Mouse (Mus musculus): Measurements from ENCODE around the gene Camk1d. TPM values are rescaled to one million over a fixed set of nuclear protein-coding genes. Genes with fewer than 3 reads are reported as not detected.

The Camk1d gene
- polyA plus RNA-seq, 1 experiment = 1.6 TPM

DNA sequence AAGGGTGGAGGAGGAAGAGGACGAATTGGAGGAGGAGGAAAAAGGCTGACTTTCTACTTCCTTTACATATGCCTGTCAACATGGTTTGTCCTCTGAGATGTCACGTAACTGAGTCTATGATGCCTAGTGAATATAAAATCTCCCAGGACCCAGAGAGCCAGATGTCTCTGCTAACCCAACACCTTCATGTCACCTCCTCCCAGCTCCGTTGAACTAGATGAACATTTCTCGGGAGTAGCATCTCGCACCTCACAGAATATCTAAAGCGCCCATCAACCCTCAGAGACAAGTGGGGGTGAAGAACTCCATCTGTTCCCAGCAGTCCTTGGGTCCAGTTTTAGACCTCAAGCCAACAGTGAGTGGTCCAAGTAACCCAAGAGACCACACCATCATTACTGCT is 204.3 kb downstream of the Camk1d start:
- Histone ChIP-seq H3K27me3 (ENCODE audit: control insufficient read depth, insufficient read depth, insufficient read length) (no peaks in the 10 kb centered on the region), H3K36me3 (ENCODE audit: control insufficient read depth, insufficient read depth) (no peaks in the 10 kb centered on the region), H3K79me3 (ENCODE audit: low read depth) (no peaks in the 10 kb centered on the region), H3K4me3 (ENCODE audit: insufficient read depth, poor library complexity, severe bottlenecking) (no peak overlapping the region), H3ac (ENCODE audit: control insufficient read depth, insufficient read length, low read depth) (no peak overlapping the region), H3K79me2 (ENCODE audit: control insufficient read depth, insufficient read depth) (no peaks in the 10 kb centered on the region)
- TF ChIP-seq CTCF (IDR thresholded peaks at IDR 0.05; ENCODE audit: control insufficient read depth, insufficient read depth, insufficient read length) (no peak), MYOD1 (IDR thresholded peaks at IDR 0.05; ENCODE audit: control insufficient read depth, insufficient read length, low read depth) (no peak), FOSL1 (IDR thresholded peaks at IDR 0.05; ENCODE audit: insufficient read depth, low read length, poor library complexity, severe bottlenecking) (no peak), MAX (IDR thresholded peaks at IDR 0.05) (no peak), CEBPB (IDR thresholded peaks at IDR 0.05; ENCODE audit: low read depth) (no peak), USF1 (IDR thresholded peaks at IDR 0.05; ENCODE audit: low read depth) (no peak), MYOG (IDR thresholded peaks at IDR 0.05; ENCODE audit: control insufficient read depth, extremely low read depth, insufficient read length) (no peak)

DNA sequence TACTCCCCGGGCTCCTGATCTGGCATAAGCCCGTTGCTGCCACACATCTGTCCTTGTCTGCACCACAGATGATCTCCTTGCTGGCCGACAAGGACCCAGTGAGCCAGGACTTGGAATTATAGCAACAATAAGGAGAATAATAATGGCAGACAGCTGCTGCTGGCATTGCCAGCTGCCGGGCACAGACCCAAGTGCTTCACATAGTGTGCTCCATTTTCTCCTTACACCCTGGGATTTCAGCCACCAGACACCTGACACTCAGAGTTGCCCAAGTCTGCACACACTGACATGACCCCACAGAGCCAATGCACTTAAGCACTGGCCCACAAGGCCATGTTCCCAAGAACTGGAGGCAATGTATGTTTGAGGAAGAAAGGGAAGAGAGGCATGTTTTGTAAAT is 214.7 kb downstream of the Camk1d start:
- TF ChIP-seq MYOG (IDR thresholded peaks at IDR 0.05; ENCODE audit: control insufficient read depth, extremely low read depth, insufficient read length) (no peak), MAX (IDR thresholded peaks at IDR 0.05) (no peak), FOSL1 (IDR thresholded peaks at IDR 0.05; ENCODE audit: insufficient read depth, low read length, poor library complexity, severe bottlenecking) (no peak), USF1 (IDR thresholded peaks at IDR 0.05; ENCODE audit: low read depth) (no peak), CEBPB (IDR thresholded peaks at IDR 0.05; ENCODE audit: low read depth) (no peak), CTCF (IDR thresholded peaks at IDR 0.05; ENCODE audit: control insufficient read depth, insufficient read depth, insufficient read length) (no peak), MYOD1 (IDR thresholded peaks at IDR 0.05; ENCODE audit: control insufficient read depth, insufficient read length, low read depth) (no peak)
- no peaks in the 10 kb centered on the region for H3K36me3 ChIP-seq (ENCODE audit: control insufficient read depth, insufficient read depth)
- no peaks in the 10 kb centered on the region for H3K27me3 ChIP-seq (ENCODE audit: control insufficient read depth, insufficient read depth, insufficient read length)
- H3K79me3 ChIP-seq (ENCODE audit: low read depth) = no peaks in the 10 kb centered on the region
- no peak overlapping the region for H3ac ChIP-seq (ENCODE audit: control insufficient read depth, insufficient read length, low read depth)
- no peaks in the 10 kb centered on the region for H3K79me2 ChIP-seq (ENCODE audit: control insufficient read depth, insufficient read depth)
- H3K4me3 ChIP-seq (ENCODE audit: insufficient read depth, poor library complexity, severe bottlenecking) = no peak overlapping the region

DNA sequence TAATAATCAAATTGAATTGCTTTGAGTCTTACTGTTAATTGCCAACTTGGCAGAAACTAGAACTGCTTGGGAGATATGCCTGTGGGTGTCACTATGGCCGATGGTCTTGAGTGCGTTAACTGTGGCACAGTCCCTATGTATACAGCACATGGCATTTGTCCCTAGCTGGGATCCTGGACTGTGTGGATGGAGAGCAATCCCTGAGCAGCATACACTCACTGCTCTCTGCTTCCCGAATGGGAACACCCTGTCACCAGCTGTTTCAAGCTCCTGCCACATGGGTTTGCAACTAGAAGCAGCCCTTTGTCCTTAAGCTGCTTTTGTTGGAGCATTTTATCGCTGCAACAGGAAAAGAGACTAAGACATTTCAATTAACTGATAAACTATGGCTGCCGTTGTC is 224.4 kb downstream of the Camk1d start:
- Histone ChIP-seq H3ac (ENCODE audit: control insufficient read depth, insufficient read length, low read depth) (no peak overlapping the region), H3K79me2 (ENCODE audit: control insufficient read depth, insufficient read depth) (no peaks in the 10 kb centered on the region), H3K27me3 (ENCODE audit: control insufficient read depth, insufficient read depth, insufficient read length) (no peaks in the 10 kb centered on the region), H3K4me3 (ENCODE audit: insufficient read depth, poor library complexity, severe bottlenecking) (no peak overlapping the region), H3K36me3 (ENCODE audit: control insufficient read depth, insufficient read depth) (no peaks in the 10 kb centered on the region), H3K79me3 (ENCODE audit: low read depth) (no peaks in the 10 kb centered on the region)
- TF ChIP-seq USF1 (IDR thresholded peaks at IDR 0.05; ENCODE audit: low read depth) (no peak), MYOG (IDR thresholded peaks at IDR 0.05; ENCODE audit: control insufficient read depth, extremely low read depth, insufficient read length) (no peak), CEBPB (IDR thresholded peaks at IDR 0.05; ENCODE audit: low read depth) (no peak), FOSL1 (IDR thresholded peaks at IDR 0.05; ENCODE audit: insufficient read depth, low read length, poor library complexity, severe bottlenecking) (no peak), MYOD1 (IDR thresholded peaks at IDR 0.05; ENCODE audit: control insufficient read depth, insufficient read length, low read depth) (no peak), MAX (IDR thresholded peaks at IDR 0.05) (no peak), CTCF (IDR thresholded peaks at IDR 0.05; ENCODE audit: control insufficient read depth, insufficient read depth, insufficient read length) (no peak)

DNA sequence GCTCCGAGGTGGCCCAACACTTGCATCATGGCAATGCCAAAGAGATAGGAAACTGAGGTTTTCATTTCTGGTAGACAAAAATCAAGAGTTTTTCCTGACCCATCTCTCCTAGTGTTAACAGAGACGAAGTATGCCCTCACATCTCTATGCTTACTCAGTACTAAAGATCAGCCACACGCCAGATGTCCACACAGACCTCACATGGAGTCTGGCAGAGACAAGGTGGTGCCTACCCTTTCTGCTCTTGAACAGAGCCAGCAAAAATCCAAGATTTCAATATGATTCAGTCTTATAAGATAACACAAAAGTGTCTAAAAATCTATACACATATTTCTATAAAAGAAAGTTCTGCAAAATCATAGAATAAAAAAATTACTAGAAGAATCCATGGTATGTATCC is 227.0 kb downstream of the Camk1d start:
- H3K79me3 ChIP-seq (ENCODE audit: low read depth) = no peaks in the 10 kb centered on the region
- H3K27me3 ChIP-seq (ENCODE audit: control insufficient read depth, insufficient read depth, insufficient read length) = no peaks in the 10 kb centered on the region
- no peak for TF ChIP-seq CEBPB (IDR thresholded peaks at IDR 0.05; ENCODE audit: low read depth)
- no peak for TF ChIP-seq MAX (IDR thresholded peaks at IDR 0.05)
- no peak for TF ChIP-seq MYOG (IDR thresholded peaks at IDR 0.05; ENCODE audit: control insufficient read depth, extremely low read depth, insufficient read length)
- no peak for TF ChIP-seq USF1 (IDR thresholded peaks at IDR 0.05; ENCODE audit: low read depth)
- no peak for TF ChIP-seq FOSL1 (IDR thresholded peaks at IDR 0.05; ENCODE audit: insufficient read depth, low read length, poor library complexity, severe bottlenecking)
- no peak for TF ChIP-seq MYOD1 (IDR thresholded peaks at IDR 0.05; ENCODE audit: control insufficient read depth, insufficient read length, low read depth)
- no peak for TF ChIP-seq CTCF (IDR thresholded peaks at IDR 0.05; ENCODE audit: control insufficient read depth, insufficient read depth, insufficient read length)
- no peaks in the 10 kb centered on the region for H3K79me2 ChIP-seq (ENCODE audit: control insufficient read depth, insufficient read depth)
- H3K4me3 ChIP-seq (ENCODE audit: insufficient read depth, poor library complexity, severe bottlenecking) = no peak overlapping the region
- no peaks in the 10 kb centered on the region for H3K36me3 ChIP-seq (ENCODE audit: control insufficient read depth, insufficient read depth)
- no peak overlapping the region for H3ac ChIP-seq (ENCODE audit: control insufficient read depth, insufficient read length, low read depth)

DNA sequence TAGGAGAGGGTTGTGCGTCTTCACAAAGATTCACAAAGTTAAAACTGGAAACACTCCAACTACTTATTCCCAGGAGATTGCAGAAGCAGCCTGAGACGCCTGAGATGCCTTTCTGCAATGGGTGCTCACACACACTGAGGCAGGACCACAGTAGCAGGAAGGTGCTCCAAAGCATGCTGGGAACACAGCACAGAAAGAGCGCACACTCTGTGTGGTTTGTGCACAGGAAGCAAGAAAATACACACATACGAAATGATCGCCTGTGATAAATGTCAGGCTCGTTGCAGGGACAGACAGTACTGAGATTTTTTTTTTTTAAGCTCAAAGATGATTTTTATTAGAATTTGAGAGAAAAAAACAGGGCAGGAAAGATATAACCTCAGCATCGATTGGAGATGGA is 227.7 kb downstream of the Camk1d start:
- H3K79me3 ChIP-seq (ENCODE audit: low read depth) = no peaks in the 10 kb centered on the region
- no peak overlapping the region for H3K4me3 ChIP-seq (ENCODE audit: insufficient read depth, poor library complexity, severe bottlenecking)
- TF ChIP-seq USF1 (IDR thresholded peaks at IDR 0.05; ENCODE audit: low read depth) (no peak), MYOD1 (IDR thresholded peaks at IDR 0.05; ENCODE audit: control insufficient read depth, insufficient read length, low read depth) (no peak)
- H3K79me2 ChIP-seq (ENCODE audit: control insufficient read depth, insufficient read depth) = no peaks in the 10 kb centered on the region
- H3K27me3 ChIP-seq (ENCODE audit: control insufficient read depth, insufficient read depth, insufficient read length) = no peaks in the 10 kb centered on the region
- H3ac ChIP-seq (ENCODE audit: control insufficient read depth, insufficient read length, low read depth) = no peak overlapping the region
- H3K36me3 ChIP-seq (ENCODE audit: control insufficient read depth, insufficient read depth) = no peaks in the 10 kb centered on the region

DNA sequence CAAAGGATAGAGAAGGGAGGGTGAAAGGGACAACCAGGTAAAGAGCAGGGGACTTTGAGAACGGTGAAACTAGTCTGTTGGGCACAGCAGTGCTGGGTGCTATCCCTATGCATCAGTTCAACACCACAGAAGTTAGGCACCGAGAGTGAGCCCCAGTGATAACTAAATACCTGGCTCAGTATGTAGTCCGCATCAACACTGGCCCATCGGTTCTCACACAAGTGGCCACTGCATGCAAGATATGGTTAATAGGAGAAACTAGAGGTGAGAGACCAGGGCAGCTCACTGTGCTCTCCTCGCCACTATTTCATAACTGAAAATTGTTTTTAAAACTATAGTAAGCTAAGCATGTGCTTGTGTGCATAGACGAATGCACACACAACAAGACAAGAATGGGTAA is 228.5 kb downstream of the Camk1d start:
- Histone ChIP-seq H3K79me2 (ENCODE audit: control insufficient read depth, insufficient read depth) (no peaks in the 10 kb centered on the region), H3K27me3 (ENCODE audit: control insufficient read depth, insufficient read depth, insufficient read length) (no peaks in the 10 kb centered on the region), H3K79me3 (ENCODE audit: low read depth) (no peaks in the 10 kb centered on the region), H3K36me3 (ENCODE audit: control insufficient read depth, insufficient read depth) (no peaks in the 10 kb centered on the region), H3ac (ENCODE audit: control insufficient read depth, insufficient read length, low read depth) (no peak overlapping the region), H3K4me3 (ENCODE audit: insufficient read depth, poor library complexity, severe bottlenecking) (no peak overlapping the region)
- TF ChIP-seq CTCF (IDR thresholded peaks at IDR 0.05; ENCODE audit: control insufficient read depth, insufficient read depth, insufficient read length) (no peak), FOSL1 (IDR thresholded peaks at IDR 0.05; ENCODE audit: insufficient read depth, low read length, poor library complexity, severe bottlenecking) (no peak), MAX (IDR thresholded peaks at IDR 0.05) (no peak), CEBPB (IDR thresholded peaks at IDR 0.05; ENCODE audit: low read depth) (no peak), USF1 (IDR thresholded peaks at IDR 0.05; ENCODE audit: low read depth) (no peak), MYOD1 (IDR thresholded peaks at IDR 0.05; ENCODE audit: control insufficient read depth, insufficient read length, low read depth) (no peak), MYOG (IDR thresholded peaks at IDR 0.05; ENCODE audit: control insufficient read depth, extremely low read depth, insufficient read length) (no peak)
